Comparison of ENCODE assay signal across 20 mouse cellular contexts in the genomic region with DNA sequence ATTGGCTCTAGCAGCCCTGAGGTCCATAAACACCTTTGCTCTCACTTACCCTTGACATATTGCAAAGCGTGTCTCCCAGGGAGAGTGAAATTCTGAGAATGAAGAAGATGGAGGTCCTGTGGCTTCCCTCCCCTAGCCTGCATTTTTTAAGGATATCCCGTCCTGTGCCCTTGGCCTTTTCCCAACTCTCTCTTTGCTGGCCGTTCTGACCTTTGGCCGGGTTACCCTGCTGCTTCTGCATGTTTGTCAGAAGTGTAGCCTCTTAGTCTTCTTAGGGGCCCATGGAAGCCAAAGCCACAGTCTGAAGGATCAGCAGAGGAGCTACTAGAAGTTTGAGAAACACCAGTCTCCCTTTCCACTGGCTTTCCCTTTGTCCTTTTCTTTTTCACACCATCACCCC.
DNase-seq lines count a peak whose midpoint lies in the region; TF ChIP-seq lines count a peak whose summit lies in the region.
"Had no signal": no experiment of that assay in that cellular context is flagged by ENCODE, and none has a peak within 500 bp of the region (broad histone marks: within the 10 kb centered on the region; RNA-seq: fewer than 3 reads in every experiment).

No protein-coding gene starts in this region.

- no peak for TF ChIP-seq CTCF in cerebellum, adult 2 months (IDR thresholded peaks at IDR 0.05; ENCODE audit: borderline replicate concordance, insufficient read depth, low read depth, low read length)

- peaks cover 2% of the 10 kb centered on the region; the same call in 1 of the 2 replicates for H3K4me1 ChIP-seq in cerebellum, adult 2 months (ENCODE audit: control insufficient read depth, insufficient read depth, low read length)

- H3K27me3 ChIP-seq in cerebellum, adult 2 months (ENCODE audit: control insufficient read depth, insufficient read depth, low read length): no peaks in the 10 kb centered on the region
- H3K27me3 ChIP-seq: CH12.LX; forebrain, embryonic 15.5 days had no signal

- peak; percentile 32 for DNase-seq in adrenal gland, postnatal 10 days
- no peak for DNase-seq in adrenal gland, postnatal 4 days (ENCODE audit: low spot score in 2 of 2)
- DNase-seq in kidney, postnatal 10 days: peak; percentile 13
- DNase-seq in kidney, postnatal 4 days: no peak
- DNase-seq in adrenal gland, postnatal 36 days: peak; percentile 29 to 35
- DNase-seq in lung, postnatal 10 days: peak; percentile 20
- no peak for DNase-seq in left cerebral cortex, postnatal 25 days (ENCODE audit: low spot score in 2 of 2)
- DNase-seq in cerebellum, adult 2 months: no peak
- DNase-seq: cerebellum, adult 9-10 months; layer of hippocampus, adult 9-11 months; retina, postnatal 1 day had no signal

- H3K4me3 ChIP-seq in cerebellum, adult 2 months (replicated peaks; ENCODE audit: insufficient read depth, low read depth, low read length): no peak overlapping the region
- H3K4me3 ChIP-seq: erythroblast, embryonic 14.5 days; forebrain, embryonic 15.5 days; heart, embryonic 10.5 days; left cerebral cortex, adult 2 months; limb, embryonic 13.5 days had no signal

- TF ChIP-seq POLR2A in cerebellum, adult 2 months (IDR thresholded peaks at IDR 0.05; ENCODE audit: borderline replicate concordance, insufficient read depth, low read length): no peak

- no peak overlapping the region for H3K27ac ChIP-seq in cerebellum, adult 2 months (ENCODE audit: insufficient read depth, low read length)
- H3K27ac ChIP-seq: forebrain, embryonic 15.5 days; heart, embryonic 10.5 days; kidney, postnatal 0 days; left cerebral cortex, adult 2 months; limb, embryonic 13.5 days; liver, embryonic 14.5 days; stomach, postnatal 0 days had no signal

- intact Hi-C loops in left cerebral cortex, postnatal 25 days (cut with DNase I): no loop called here

- 67% methylated on average over 4 of the region's 4 CpGs for WGBS in cerebellum, adult 2 months

Comparison
In these comparisons a context has a peak if more than half of its experiments do, and no peak if none do; other contexts are left out.
1. DNase-seq: peak in adrenal gland, postnatal 10 days (single experiment), kidney, postnatal 10 days (single experiment), adrenal gland, postnatal 36 days (2 of 2) and lung, postnatal 10 days (single experiment); none in adrenal gland, postnatal 4 days (0 of 2), kidney, postnatal 4 days (0 of 2), left cerebral cortex, postnatal 25 days (0 of 2) and cerebellum, adult 2 months (0 of 2).